8 mouse cellular contexts compared by ENCODE assay signal in the genomic region with DNA sequence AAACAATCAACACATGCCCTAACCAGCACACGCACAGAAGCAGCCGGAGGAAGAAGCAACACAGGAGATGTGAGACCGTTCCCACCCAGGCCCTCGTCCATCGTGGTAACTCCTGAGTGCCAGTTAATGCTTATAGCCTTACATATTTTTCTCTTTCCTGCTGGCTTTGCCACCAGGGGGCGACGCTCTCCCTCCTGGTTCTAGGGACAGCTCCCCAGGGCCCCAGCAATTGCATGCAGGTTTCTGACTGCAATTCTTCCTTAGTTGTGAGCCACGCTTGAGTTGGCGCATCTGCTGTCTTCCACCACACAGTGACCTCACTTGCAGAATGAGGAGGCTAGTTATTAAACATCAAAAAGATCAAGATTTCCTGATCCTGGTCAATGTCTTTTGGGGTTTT. TPM values are rescaled to one million over a fixed set of nuclear protein-coding genes. Genes with fewer than 3 reads are reported as not detected.
DNase-seq lines count a peak whose midpoint lies in the region; ATAC-seq and TF ChIP-seq lines count a peak whose summit lies in the region.
"Had no signal": no experiment of that assay in that cellular context is flagged by ENCODE, and none has a peak within 500 bp of the region (broad histone marks: within the 10 kb centered on the region; RNA-seq: fewer than 3 reads in every experiment).

No protein-coding gene starts in this region.

- H3K27me3 ChIP-seq in kidney, embryonic 14.5 days (ENCODE audit: control insufficient read depth, insufficient read depth, low read length), result no peaks in the 10 kb centered on the region
- no peaks in the 10 kb centered on the region for H3K27me3 ChIP-seq in Patski
- H3K27me3 ChIP-seq in embryonic facial prominence, embryonic 14.5 days (replicated peaks; ENCODE audit: control insufficient read depth, insufficient read depth, low read length), result no peaks in the 10 kb centered on the region
- no peaks in the 10 kb centered on the region for H3K27me3 ChIP-seq in liver, postnatal 0 days (ENCODE audit: insufficient read depth, low read length)
- H3K27me3 ChIP-seq: neural tube, embryonic 13.5 days had no signal

- H3K4me3 ChIP-seq in kidney, embryonic 14.5 days (ENCODE audit: low read length), result no peak overlapping the region
- H3K4me3 ChIP-seq in embryonic facial prominence, embryonic 14.5 days (ENCODE audit: low read depth, low read length), result no peak overlapping the region
- H3K4me3 ChIP-seq in liver, postnatal 0 days (ENCODE audit: low read depth, low read length), result no peak overlapping the region
- H3K4me3 ChIP-seq: neural tube, embryonic 13.5 days had no signal

- in situ Hi-C loops in Patski (cut with MboI; ENCODE audit: low pct_unique_long_range_greater_than_20kb), result loop anchor here (25.0 kb wide), 1 partner anchor 455 kb away; no protein-coding TSS in a partner anchor

- peaks cover 10% of the 10 kb centered on the region for H3K9me3 ChIP-seq in kidney, embryonic 14.5 days (ENCODE audit: control insufficient read depth, low read length)
- peaks cover 12% of the 10 kb centered on the region for H3K9me3 ChIP-seq in embryonic facial prominence, embryonic 14.5 days (ENCODE audit: control insufficient read depth, low read length)
- H3K9me3 ChIP-seq in liver, postnatal 0 days (ENCODE audit: low read length), result peaks cover 13% of the 10 kb centered on the region

- no peak overlapping the region for H3K4me2 ChIP-seq in kidney, embryonic 14.5 days (replicated peaks; ENCODE audit: low read depth, low read length)
- no peak overlapping the region for H3K4me2 ChIP-seq in embryonic facial prominence, embryonic 14.5 days (ENCODE audit: low read depth, low read length)
- H3K4me2 ChIP-seq in liver, postnatal 0 days (ENCODE audit: low read depth, low read length), result no peak overlapping the region
- H3K4me2 ChIP-seq: neural tube, embryonic 13.5 days had no signal

- POLR2A ChIA-PET in Patski (lab: Charles Lee), result interaction anchor here (0.7 kb wide), 1 partner anchor 173 kb away, joined by 3 read pairs; no protein-coding TSS in a partner anchor

- no peak for ATAC-seq in kidney, embryonic 14.5 days (ENCODE audit: low FRiP score, low TSS enrichment)
- ATAC-seq in Patski, result no peak
- ATAC-seq in embryonic facial prominence, embryonic 14.5 days (ENCODE audit: low read depth), result 0 out of 2 replicates have a peak, but pooled peaks have one; percentile 9
- no peak for ATAC-seq in liver, postnatal 0 days

- TF ChIP-seq EP300 in liver, postnatal 0 days (IDR thresholded peaks at IDR 0.05; ENCODE audit: low read depth), result no peak

- no peak overlapping the region for H3K27ac ChIP-seq in kidney, embryonic 14.5 days (ENCODE audit: low read depth, low read length)
- no peak overlapping the region for H3K27ac ChIP-seq in embryonic facial prominence, embryonic 14.5 days (replicated peaks; ENCODE audit: low read depth, low read length)
- H3K27ac ChIP-seq in liver, postnatal 0 days (ENCODE audit: low read depth), result no peak overlapping the region
- H3K27ac ChIP-seq: neural tube, embryonic 13.5 days had no signal

- peak; percentile 69 for DNase-seq in kidney, adult 18-20 months
- peak; percentile 49 to 61 for DNase-seq in CD8-positive naive resting alpha-beta T cell, adult 2 months (ENCODE audit: low read depth in 2 of 2, low spot score in 2 of 2)
- no peak for DNase-seq in Patski (ENCODE audit: low read depth, low spot score)
- peak; percentile 76 for DNase-seq in embryonic facial prominence, embryonic 14.5 days (ENCODE audit: low spot score)
- peak; percentile 82 for DNase-seq in liver, postnatal 0 days
- DNase-seq in spleen, postnatal 10 days (ENCODE audit: low spot score in 2 of 2), result peak; percentile 53 to 87

- H3K9ac ChIP-seq in kidney, embryonic 14.5 days (ENCODE audit: low read depth, low read length), result no peak overlapping the region
- no peak overlapping the region for H3K9ac ChIP-seq in embryonic facial prominence, embryonic 14.5 days (ENCODE audit: low read depth, low read length)
- H3K9ac ChIP-seq in liver, postnatal 0 days (replicated peaks), result no peak overlapping the region
- H3K9ac ChIP-seq: neural tube, embryonic 13.5 days had no signal

- WGBS in kidney, embryonic 14.5 days, result 50% methylated on average over 9 of the region's 9 CpGs
- 52% methylated on average over 9 of the region's 9 CpGs for WGBS in embryonic facial prominence, embryonic 14.5 days
- WGBS in liver, postnatal 0 days (ENCODE audit: insufficient replicate concordance), result 27% methylated on average over 9 of the region's 9 CpGs

- CTCF ChIA-PET in Patski (lab: Charles Lee), result interaction anchor here (0.7 to 1.4 kb wide), 2 partner anchors 8 to 10 kb away, joined by 3 to 6 read pairs; no protein-coding TSS in a partner anchor

- H3K4me1 ChIP-seq in kidney, embryonic 14.5 days (ENCODE audit: control insufficient read depth, insufficient read depth, low read length), result no peaks in the 10 kb centered on the region; the same call in 1 of the 2 replicates
- H3K4me1 ChIP-seq in embryonic facial prominence, embryonic 14.5 days (ENCODE audit: control insufficient read depth, insufficient read depth, low read length), result peaks cover 14% of the 10 kb centered on the region
- H3K4me1 ChIP-seq in liver, postnatal 0 days (ENCODE audit: insufficient read depth), result peaks cover 24% of the 10 kb centered on the region

- no peaks in the 10 kb centered on the region for H3K36me3 ChIP-seq in kidney, embryonic 14.5 days (ENCODE audit: control insufficient read depth, insufficient read depth, low read length)
- no peaks in the 10 kb centered on the region for H3K36me3 ChIP-seq in embryonic facial prominence, embryonic 14.5 days (ENCODE audit: control insufficient read depth, insufficient read depth, low read length)
- H3K36me3 ChIP-seq in liver, postnatal 0 days (replicated peaks; ENCODE audit: insufficient read depth, low read length), result no peaks in the 10 kb centered on the region
- H3K36me3 ChIP-seq: neural tube, embryonic 13.5 days had no signal

- peak; percentile 93 for TF ChIP-seq CTCF in Patski (IDR thresholded peaks at IDR 0.05)
- TF ChIP-seq CTCF in liver, postnatal 0 days (IDR thresholded peaks at IDR 0.05; ENCODE audit: low read depth), result peak; percentile 89

RNA-seq across cellular contexts. Expression of gene Idh2, which starts 17.3 kb away (rescaled TPM):
- 549 and 658 TPM in 2 replicates for polyA plus RNA-seq in kidney, embryonic 14.5 days (2014; fragmentation: Nextera tagmentation; extraction: Ambion mirVana)
- polyA plus RNA-seq in Patski (2021), result 679 TPM
- 565 and 594 TPM in 2 replicates for polyA plus RNA-seq in embryonic facial prominence, embryonic 14.5 days (2014; fragmentation: Nextera tagmentation; extraction: Ambion mirVana)
- polyA plus RNA-seq in liver, postnatal 0 days (2015; fragmentation: Nextera tagmentation; extraction: Ambion mirVana), result 183 and 184 TPM in 2 replicates

RNA-seq across cellular contexts. Expression of gene Sema4b, which starts 54.1 kb away (rescaled TPM):
- polyA plus RNA-seq in kidney, embryonic 14.5 days (2014; fragmentation: Nextera tagmentation; extraction: Ambion mirVana), result 13.0 and 19.9 TPM in 2 replicates
- polyA plus RNA-seq in Patski (2021), result 55.3 TPM
- 10.5 and 11.9 TPM in 2 replicates for polyA plus RNA-seq in embryonic facial prominence, embryonic 14.5 days (2014; fragmentation: Nextera tagmentation; extraction: Ambion mirVana)
- 11.7 and 13.5 TPM in 2 replicates for polyA plus RNA-seq in liver, postnatal 0 days (2015; fragmentation: Nextera tagmentation; extraction: Ambion mirVana)
